Mouse (Mus musculus) frontal cortex, postnatal 14 days (tissue): ENCODE data around the gene Thap4.
"Not testable (repeated sequence)": the region's sequence is repeated elsewhere in the genome, so short reads cannot be mapped to it uniquely, and the experiment has no call there.

Source experiments
- DNase-seq, 2 experiments: peaks; one replicate each; pipeline ENCODE4 v3.0.0; 2022; ENCODE audit warnings: low spot score in 2 of 2

Thap4 gene

DNA sequence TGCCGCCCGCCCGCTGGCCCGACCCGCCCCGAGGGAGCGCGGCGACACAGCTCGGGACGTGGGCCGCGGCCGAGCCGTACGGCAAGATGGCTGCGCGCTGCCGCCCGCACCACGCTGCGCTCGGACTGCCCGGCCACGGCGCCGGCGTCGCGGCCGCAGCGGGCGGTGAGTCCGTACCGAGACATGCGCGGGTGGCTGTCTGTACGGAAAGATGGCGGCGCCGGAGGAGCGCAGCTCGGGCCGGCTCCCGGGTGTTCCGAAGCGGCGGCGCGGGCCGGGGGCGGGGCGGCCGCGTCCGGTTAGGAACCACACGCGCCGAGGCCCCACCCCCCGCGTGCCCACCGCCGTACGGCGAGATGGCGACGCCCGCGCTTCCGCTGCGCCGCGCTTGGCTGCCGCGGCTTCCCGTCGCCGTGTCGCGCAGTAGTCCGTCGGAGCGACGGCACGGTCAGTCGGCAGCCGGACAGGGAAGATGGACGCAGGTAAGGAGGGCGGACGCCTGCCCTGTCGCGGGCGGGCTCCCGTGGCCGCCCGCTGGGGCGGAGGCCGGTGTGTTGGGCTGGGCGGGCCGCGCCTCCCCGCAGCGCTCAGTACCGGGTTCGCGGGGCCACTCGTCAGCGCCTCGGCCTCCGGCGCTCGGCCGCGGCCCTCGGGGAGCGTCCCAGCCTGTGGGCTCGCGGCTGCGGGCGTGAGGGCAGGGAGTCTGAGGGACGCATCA, at the start of gene Thap4:
TSS of gene Thap4 (minus strand) at position 292 of the 718 bp plus-strand sequence.
- DNase-seq = peak; percentile 84 to 88

DNA sequence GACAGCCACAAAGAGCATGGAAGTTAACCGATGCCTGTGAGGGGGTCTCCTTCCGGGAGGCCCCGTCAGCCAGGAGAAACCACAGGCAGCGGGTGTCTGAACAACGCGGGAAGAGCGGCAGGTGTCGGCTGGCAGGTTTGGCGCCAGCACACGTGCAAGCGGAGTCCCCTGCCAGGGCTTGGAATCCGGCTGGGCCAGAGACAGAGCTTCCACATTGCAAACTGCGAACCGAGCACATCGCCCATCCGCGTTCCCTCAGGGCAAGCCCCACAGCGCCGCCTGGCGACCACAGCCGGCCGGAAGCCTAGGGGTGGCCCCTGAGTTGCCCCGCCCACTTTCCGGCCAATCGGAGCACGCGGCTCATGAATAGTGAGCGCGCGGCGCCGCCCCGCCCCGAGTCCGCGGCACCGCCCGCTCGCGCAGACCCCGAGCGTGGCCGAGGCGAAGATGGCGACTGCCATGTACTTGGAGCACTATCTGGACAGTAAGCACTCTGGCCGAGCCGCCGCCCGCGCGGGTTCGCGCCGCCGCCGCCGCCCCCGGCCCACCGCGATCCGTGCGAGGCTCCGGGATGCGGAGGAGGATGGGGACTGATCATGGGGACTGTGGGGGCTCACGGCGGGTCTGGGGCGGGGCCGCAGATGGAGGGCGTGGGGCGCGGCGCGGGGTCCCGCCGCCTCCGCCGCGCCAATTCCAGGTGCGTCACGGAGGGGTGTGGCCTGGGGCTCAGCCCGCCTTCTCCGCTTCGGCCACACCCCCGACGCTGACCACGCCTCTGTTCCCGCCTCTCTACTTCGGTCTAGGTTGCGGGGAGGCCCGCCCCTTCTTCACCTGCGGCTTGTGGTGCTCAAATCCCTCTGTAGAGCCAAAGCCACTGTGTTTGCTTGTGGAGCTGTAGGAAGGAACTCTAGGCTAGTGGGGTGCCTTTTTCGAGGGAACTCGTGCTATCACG, 49.2 kb upstream of the Thap4 start, which contains the start of gene Ing5:
TSS of gene Ing5 (plus strand) at position 410 of the 952 bp plus-strand sequence.
- DNase-seq = peak; percentile 97 to 100

DNA sequence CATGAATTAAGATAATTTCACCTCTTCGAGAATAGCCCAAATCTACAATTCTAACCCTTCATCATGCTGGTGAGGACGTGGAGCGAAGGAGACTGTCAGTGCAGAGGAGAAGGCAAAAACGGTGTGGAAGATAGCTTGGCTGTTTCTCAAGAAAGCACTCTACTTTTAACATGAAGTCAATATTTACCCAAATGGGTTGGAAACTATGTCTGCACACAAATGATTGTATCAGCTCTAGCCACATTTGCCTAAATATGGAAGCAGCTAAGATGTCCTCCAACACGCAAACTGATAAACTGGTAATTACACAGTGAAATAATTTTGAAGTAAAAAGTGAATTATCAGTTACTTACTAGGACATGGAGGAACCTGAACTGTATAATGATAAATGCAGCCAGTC, 48.1 kb upstream of the Thap4 start:
- no peak for DNase-seq

DNA sequence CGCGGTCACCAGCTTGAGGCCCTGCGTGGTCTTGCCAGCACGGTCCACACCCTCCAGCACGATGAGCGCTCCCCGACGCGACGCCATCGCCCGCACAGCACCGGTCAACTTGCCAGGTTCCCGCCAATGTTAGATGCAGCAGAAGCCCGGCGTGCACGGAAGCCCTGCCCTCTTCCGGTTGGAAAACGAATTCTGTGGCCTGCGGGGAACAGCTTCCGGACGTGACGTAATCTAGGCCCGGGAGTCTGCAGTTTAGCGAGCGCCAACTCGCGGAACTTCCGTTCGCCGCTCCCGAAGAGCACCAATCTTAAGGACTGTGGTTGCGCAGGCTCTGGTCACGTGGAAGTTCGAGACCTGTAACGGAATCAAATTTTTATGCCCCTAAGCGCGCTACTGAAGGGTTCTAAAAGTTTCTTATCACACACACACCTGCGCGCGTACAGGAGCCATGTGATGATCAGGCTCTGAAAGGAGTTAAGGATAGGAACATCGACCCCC, 47.1 kb upstream of the Thap4 start, which contains the start of gene Dtymk:
TSS of gene Dtymk (minus strand) at position 194 of the 498 bp plus-strand sequence.
- DNase-seq = peak; percentile 88 to 89

DNA sequence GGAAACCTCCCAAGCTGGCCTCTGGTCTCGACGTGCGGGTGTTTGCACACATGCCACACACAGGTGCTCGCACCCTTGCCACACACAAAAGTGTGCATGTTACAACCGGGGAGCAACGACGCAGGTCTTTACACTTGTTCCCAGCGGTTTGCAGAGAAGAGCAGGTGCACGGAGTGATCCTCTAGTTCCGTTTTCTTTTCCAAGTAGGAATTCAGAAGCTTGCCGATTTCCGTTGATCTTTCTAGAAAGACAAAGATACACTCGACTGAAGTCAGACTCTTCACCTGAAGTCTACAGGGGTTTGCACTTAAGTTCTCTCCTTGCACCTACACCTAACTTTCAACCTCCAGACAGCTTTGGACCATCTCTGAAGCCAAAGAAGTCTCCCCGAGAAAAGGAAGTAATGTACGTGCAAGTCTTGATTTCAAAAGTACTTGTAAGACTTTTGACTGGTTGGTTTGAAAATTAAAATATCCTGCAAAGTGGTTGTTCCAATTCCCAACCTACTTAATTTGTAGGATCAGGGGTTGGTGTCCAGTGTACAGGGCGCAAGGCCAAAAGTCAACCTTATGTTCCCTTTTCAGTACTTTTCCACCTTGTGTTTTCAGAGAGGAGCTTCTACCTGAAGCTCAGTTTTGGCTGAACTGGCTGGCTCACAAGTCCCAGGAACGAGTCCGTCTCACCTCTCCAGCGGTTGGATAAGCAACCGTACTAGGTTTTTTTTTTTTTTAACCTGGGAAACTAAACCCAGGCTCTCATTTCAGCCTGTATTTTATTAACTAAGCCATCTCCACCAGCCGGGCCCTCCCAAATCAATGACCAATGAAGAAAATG, 46.2 kb upstream of the Thap4 start:
- no peak for DNase-seq

DNA sequence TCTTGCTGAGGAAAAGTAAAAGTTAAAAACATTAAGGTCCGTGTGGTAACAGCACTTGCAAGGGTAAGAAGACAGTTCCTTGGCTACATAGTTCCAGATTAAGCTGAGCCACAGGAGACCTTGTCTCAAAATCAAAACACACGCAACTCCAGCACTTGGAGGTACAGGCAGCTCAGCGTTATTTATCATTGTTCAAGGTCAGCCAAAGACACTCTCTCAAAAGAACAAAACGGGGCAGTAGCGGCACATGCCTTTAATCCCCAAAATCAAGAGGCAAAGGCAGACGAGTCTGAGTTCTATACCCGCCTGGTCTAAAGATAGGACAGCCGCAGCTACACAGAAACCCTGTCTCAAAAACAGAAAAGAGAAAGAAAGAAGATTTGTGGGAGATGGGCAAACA, 41.2 kb upstream of the Thap4 start:
- no peak for DNase-seq

DNA sequence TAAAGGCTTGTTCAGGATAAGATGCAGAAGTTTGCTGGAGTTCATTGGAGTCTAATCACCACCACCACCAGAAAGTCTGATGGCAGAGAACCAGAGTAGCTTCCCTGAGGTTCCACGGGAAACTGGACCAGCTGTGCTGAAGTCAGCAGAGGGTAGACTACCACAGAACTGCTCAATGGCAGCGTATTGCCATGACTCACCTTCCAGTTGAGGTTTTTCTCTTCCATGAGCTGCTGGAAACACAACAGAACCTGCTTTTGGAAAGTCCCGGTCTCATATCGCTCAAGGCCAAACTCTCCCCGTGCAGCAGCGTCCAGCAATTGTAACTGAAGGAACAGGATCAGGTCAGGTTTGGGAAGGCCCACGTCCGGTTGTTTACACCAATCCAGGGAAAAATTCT, 39.9 kb upstream of the Thap4 start:
- DNase-seq = no peak

DNA sequence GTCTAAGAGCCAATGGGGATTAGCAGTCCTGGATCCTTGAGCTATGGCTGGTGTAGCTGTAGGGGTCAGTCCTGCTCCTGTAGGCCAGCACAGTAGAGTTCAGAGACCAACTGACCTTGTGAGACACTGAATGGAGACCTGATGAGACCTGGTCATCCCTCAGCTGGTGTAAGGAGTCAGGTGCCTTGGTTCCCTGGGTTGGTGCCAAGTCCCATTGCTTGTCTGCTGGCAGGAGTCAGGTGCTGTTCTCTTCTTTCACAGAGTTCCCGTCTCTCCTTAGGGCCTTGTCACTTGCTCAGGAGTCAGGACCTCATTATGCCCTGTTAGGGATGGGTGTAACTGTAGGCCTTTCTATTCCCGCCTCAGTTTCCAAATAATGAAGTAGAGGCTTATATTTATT, 32.2 kb upstream of the Thap4 start:
- no peak for DNase-seq

DNA sequence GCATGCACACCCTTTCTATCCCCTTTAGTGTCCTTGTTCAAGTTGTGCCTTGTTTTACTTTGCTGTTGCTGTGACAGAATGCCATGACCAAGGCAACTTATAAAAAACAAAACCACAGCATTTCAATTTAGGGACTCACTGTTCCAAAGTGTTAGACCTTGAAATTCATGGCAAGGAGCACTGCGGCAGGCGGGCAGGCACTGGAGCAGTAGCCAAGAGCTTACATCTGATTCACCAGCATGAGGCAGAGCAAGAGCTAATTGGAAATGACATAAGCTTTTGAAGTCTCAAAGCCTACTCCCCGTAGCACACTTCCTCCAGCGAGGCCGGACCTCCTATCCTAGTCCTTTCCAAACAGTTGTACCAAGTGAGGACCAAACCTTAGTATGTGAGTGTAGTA, 22.0 kb upstream of the Thap4 start:
- DNase-seq = no peak

DNA sequence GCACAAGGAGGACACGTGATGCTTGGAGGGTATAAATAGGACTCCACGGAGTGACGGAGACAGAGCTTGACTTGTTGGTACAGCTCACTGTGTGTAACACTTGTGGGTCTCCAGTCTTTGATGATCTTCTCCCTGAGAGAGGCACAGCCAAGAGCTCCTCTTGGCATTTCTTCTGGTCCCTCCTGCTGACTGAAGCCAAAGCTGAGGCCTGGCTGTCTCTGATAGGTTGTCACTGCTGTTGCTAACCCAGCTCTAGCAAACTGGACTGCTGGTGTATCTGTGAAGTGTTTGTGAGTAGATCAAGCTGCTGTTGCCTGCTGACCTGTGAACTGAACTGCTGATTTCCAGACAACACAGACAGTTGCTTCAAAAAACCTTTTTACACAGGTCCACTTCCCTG, 15.2 kb upstream of the Thap4 start:
- no peak for DNase-seq

DNA sequence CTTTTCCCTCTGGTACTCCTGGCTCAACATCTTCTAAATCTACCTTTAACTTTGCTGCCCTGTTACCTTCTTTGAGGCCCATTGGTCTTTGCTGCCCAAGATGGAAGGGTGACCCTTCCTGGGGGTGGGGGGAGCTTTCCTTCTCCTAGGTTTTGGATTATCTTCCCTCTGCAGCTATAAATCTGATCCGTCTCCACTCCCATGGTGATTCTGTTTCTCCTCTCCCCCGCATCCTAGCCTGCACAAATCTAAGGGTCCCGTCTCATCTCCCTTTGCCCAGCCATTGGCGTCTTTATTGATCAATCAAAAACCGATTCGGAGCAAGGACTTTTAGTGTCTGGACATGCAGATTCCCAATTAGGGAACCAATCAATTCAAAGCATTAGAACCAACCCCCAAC, 12.9 kb upstream of the Thap4 start:
- DNase-seq = no peak

DNA sequence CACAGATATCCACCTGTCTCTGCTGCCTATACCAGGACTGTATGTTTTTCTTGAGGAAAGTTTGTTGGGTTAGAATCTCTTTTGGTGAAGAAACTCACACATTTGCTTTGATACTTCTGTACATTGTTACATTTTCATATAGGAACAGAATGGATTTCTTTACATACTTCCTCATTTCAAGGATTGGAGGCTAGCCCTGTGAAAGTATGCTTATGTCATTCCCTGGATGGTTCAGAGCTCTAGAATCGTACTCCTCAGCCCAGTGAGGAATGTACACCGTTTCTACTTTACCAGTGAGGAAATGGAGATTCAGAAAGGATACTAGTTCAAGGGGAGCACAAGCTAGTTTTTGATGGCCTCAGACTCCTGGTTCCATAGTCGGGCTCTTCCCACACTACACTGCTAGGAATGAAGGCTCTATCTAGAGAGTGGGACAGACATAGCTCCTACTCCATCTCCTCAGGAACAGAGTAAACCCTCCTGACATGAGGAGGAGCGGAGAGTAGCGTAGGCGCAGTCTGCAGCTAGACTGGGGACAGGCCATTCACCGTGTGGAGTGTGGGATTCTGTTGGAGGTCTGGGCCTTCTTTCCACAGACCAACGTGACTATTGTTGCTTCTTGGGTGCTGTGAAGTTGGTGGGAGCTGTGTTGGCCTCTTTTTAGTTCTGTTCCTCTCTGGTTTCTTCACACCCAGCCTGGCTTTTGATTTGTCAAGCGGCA, 10.4 kb upstream of the Thap4 start:
- no peak for DNase-seq

DNA sequence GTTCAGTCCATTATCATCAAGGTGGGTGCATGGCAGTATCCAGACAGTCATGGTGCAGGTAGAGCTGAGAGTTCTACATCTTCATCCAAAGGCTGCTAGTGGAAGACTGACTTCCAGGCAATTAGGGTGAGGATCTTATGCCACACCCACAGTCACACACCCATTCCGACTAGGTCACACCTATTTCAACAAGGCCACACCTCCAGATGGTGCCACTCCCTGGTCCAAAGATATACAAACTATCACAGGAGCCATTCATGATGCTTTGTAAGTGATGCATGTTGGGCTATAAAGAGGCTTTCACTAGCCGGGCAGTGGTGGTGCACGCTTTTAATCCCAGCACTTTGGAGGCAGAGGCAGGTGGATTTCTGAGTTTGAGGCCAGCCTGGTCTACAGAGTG, 8.9 kb upstream of the Thap4 start:
- DNase-seq = not testable (repeated sequence)

DNA sequence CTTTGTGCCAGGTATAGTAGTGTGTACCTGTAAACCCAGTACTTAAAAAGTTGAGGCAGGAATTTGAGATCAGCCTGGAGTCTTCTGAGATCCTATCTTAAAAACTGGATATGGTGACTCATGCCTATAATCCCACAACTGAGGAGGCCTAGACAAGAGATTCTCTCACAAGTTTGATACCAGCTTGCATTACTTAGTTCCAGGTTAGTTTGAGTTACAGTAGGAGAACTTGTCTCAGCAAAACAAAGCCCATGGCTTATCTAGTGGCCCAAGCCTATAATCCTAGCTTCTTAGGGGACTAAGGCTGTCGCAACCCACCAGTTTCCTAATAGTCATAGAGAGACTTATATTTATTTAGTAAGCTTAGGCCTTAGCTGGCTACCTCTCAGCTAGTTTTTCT, 5.4 kb upstream of the Thap4 start:
- no peak for DNase-seq

DNA sequence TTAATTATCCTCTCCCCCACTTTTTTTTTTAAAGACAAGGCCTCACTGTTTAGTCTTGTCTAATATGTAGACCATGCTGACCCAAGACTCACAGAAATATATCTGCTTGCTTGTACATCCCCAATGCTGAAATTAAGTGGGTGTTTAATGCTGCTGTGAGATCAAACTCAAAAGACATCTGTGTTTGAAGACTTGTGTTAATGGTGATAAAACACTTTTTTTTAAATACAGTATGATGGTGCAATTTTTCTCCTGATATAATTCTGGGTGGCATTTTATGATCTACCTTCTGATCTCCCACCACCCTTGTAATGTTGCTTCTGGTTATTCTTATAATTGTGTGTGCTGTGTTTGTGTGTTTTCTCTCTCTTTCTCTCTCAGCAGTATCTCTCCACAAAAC, 1.5 kb upstream of the Thap4 start:
- no peak for DNase-seq

DNA sequence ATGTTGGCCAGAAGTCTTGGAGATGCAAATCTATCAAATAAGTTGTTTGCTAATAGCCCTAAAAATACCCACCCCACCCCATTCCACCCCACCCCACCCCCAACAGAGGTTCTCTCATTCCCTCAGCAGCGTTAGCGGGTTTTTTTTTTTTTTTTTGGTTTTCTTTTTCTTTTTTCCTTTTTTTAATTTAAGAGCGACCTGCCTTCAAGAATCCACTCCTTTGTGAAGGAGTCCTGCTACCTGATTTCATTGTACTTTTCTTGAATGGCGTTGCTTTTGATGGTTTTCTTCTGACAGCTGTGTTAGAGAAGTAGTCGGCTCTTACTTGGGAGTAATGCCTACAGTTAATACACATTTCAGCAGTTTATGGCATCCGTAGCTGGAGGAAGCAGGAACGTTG, 954 bp upstream of the Thap4 start:
- no peak for DNase-seq

DNA sequence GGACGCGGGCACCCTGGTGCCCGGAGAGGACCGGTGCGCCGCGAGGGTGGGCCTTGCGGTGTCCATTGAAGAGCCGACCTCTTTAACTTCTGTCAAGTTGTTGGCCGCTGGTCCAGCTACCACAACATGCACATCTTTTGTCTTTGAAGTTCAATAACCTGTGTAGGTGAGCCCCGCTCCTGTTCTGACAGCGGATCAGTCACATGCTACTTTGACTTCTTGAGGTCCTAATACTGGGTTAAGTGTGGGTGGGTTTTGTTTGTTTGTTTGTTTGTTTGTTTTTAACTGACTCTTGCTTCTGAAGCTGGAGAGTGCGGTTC, 587 bp upstream of the Thap4 start:
- DNase-seq = no peak

DNA sequence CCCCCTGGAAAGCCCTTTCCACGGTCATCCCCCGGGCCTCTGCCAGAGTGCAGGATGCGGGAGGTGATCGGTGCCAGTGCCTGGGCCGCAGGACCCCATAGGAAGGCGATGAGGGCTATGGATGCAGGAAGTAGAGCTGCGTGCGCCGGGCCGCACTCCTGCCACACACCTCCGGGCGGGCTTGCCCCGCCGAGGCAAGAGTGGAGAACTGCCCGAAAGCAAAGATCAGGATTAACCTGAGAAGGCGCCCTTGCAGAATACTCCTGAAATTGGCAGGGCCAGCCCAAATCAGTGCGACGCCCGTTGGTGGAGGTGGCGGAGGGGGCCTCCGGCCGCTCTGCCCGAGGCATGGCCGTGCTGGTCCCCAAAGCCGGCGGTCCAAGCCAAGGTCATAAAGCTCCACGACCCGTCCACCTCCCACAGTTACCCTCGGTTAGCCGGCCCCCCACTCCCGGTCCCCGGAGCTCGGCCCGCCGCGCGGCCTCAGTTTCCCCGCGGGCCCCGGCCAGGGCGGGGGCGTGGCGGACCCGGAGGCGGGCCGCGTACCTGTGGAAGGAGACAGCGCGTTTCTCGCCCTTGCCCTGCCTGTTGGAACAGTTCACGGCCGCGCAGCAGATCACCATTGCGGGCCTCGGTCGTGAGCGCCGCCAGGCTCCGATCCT, 622 bp downstream of the Thap4 start:
- DNase-seq = peak; percentile 26 to 29

DNA sequence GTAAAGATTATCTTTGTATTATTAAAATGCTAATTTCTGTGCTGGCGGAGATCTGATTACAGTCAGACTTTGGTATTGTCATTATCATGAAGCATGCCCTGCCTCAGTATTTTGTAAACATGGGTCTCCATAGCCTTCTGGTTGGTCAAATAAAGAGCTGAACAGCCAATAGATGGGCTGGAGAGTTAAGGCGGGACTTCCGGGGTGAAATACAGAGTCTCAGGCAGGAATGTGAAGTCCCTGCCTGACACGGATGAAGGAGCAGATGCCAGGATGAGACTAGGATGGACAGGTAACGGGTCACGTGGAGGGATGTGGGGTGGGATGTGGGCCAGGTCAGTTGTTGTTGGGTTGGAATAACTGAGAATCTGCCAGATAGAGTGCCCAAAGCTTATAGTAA, 3.4 kb downstream of the Thap4 start, which contains the start of gene Atg4b:
TSS of gene Atg4b (plus strand) at position 211 of the 400 bp plus-strand sequence.
- DNase-seq = no peak

DNA sequence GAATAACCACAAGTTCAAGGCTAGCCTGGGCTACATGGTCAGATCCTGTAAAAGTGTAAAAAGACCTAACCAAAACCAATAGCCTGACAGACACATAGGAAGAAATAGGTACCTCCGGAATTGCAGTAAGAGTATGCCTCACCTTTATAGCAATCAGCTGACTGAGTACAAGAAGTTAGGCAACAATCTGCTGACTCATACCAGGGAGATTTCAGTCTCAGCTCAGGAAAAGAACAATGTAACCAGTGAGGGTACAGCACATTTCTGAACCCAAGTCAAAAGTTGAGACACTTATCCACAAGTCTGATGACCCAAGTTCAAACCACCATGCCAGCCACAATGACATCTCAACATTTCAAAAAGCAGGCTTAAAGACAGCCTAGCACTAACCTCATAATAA, 6.1 kb downstream of the Thap4 start:
- DNase-seq = no peak

DNA sequence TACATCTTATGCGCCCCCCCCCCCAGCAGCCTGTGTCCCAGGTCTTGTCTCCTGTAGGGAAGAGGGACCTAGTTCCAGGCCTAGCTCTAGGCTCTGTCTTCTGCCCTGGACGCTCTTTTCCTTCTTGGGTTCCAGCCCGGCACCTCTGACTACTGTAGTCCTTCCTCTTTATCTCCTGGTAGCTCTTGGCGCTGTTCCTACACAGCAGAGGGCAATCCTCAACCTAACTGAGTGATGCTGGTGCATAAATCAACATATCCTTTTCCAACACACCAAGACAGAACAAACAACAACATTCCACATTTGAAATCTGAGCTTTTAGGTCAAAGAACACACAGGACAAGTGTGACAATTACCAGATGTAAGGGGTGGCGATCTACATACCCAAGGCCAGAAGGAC, 8.5 kb downstream of the Thap4 start:
- no peak for DNase-seq
